Mouse (Mus musculus) megakaryocyte, embryonic 14.5 days (primary cell): ENCODE measurements at regions not wholly inside any gene's neighbourhood (a gene's known extent, or its start where the extent isn't known, plus 50 kb on each side); places are given as distances from the start of the nearest gene placed in this dataset.

Experiments used
- FLI1 ChIP-seq: IDR thresholded peaks from 2 replicates; pipeline ENCODE4 v1.6.1; 2012; ENCODE audit warnings: low read length, inconsistent platforms, mixed read lengths
- GATA1 ChIP-seq: IDR thresholded peaks from 3 replicates; pipeline ENCODE4 v1.6.1; 2012; ENCODE audit warnings: mixed read lengths, low read length, inconsistent platforms, borderline replicate concordance

DNA sequence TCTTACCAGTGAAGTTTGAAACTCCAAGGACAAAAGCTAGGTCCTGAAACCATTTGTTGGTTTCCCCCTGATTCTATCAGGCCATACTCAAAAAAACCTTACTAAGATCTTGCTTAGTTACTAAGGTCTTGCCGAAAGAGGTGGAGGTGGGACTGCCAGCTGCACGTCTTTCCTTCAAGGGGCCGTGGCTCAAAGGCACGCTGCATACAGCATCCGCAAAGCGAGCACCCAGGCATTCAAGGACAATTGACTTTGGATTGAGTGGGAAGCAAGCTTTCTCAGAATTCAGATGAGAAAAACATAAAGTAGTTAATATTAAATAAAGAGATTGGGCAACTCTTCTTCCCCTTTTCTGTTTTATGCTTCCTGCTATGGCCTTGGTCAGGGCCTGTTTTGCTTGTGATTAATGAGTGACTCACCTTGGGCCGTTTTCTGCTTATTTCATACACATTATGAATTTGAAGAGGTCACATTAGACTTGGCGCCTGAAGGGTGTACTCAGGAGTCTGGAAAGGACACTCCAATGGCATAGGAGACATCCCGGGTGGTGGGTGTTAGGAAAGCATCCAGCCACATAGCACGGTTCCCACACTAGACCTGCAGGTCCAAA lies 166.1 kb downstream of the Cyld start:
- no peak for TF ChIP-seq GATA1
- TF ChIP-seq FLI1: no peak
